Mouse (Mus musculus) MEL (cell line): ENCODE results near the gene Slc7a8. TPM values are rescaled to one million over a fixed set of nuclear protein-coding genes. Genes with fewer than 3 reads are reported as not detected.

Source experiments
- DNase-seq: peaks from one replicate; pipeline ENCODE4 v3.0.0; 2011; ENCODE audit warnings: low read depth, low spot score
- H3K27ac ChIP-seq: 2 replicates; pipeline ENCODE4 v1.5.1; 2012; ENCODE audit warnings: low read depth, mild to moderate bottlenecking, control low read depth, low read length, moderate library complexity; ENCODE audit not compliant: control insufficient read depth
- H3K27me3 ChIP-seq, 2 experiments: fragments of 150-350 bp in 1 of 2; sonication (generic) in 1 of 2; 2 replicates each; pipeline ENCODE4 v1.6.1; 2012; ENCODE audit warnings: low read length in 2 of 2, mild to moderate bottlenecking in 2 of 2, improper control_type of control experiment in 1 of 2, moderate library complexity in 1 of 2; ENCODE audit not compliant: insufficient read depth in 2 of 2, control insufficient read depth in 1 of 2
- H3K36me3 ChIP-seq, 2 experiments: 2 replicates each; pipeline ENCODE4 v1.6.1; 2012 to 2014; ENCODE audit warnings: low read length in 2 of 2, improper control_type of control experiment in 1 of 2, inconsistent platforms in 1 of 2, mild to moderate bottlenecking in 1 of 2; ENCODE audit not compliant: insufficient read depth in 2 of 2, control insufficient read depth in 1 of 2
- H3K4me1 ChIP-seq, 2 experiments: fragments of 150-350 bp in 1 of 2; sonication (generic) in 1 of 2; 2 replicates each; pipeline ENCODE4 v1.6.1; 2012; ENCODE audit warnings: low read length in 2 of 2, improper control_type of control experiment in 1 of 2, mild to moderate bottlenecking in 1 of 2; ENCODE audit not compliant: insufficient read depth in 2 of 2, control insufficient read depth in 1 of 2
- H3K4me3 ChIP-seq, 2 experiments: fragments of 150-350 bp in 1 of 2; sonication (generic) in 1 of 2; 2 replicates each; pipeline ENCODE4 v1.5.1; 2012; ENCODE audit warnings: low read depth in 2 of 2, low read length in 2 of 2, mild to moderate bottlenecking in 2 of 2, moderate library complexity in 2 of 2, control low read depth in 1 of 2, improper control_type of control experiment in 1 of 2; ENCODE audit not compliant: control insufficient read depth in 1 of 2, insufficient read depth in 1 of 2
- H3K79me2 ChIP-seq: 2 replicates; pipeline ENCODE4 v1.6.1; 2012; ENCODE audit warnings: mild to moderate bottlenecking, low read length, moderate library complexity; ENCODE audit not compliant: control insufficient read depth, poor library complexity, insufficient read depth
- H3K9ac ChIP-seq: 2 replicates; pipeline ENCODE4 v1.6.1; 2012; ENCODE audit warnings: low read depth, mild to moderate bottlenecking, control low read depth, low read length, moderate library complexity; ENCODE audit not compliant: control insufficient read depth, poor library complexity, severe bottlenecking
- H3K9me3 ChIP-seq: fragments of 150-350 bp; sonication (generic); replicated peaks from 2 replicates; pipeline ENCODE4 v1.6.1; 2012; ENCODE audit warnings: mild to moderate bottlenecking, low read length, improper control_type of control experiment, moderate library complexity; ENCODE audit not compliant: insufficient read depth
- BHLHE40 ChIP-seq: IDR thresholded peaks from 2 replicates; pipeline ENCODE4 v1.6.1; 2012; ENCODE audit warnings: low read depth, mild to moderate bottlenecking, inconsistent platforms, low read length, improper control_type of control experiment, borderline replicate concordance
- CHD1 ChIP-seq: IDR thresholded peaks from 2 replicates; pipeline ENCODE4 v1.6.1; 2012; ENCODE audit warnings: low read depth, mild to moderate bottlenecking, inconsistent platforms, low read length, improper control_type of control experiment
- ELF1 ChIP-seq: IDR thresholded peaks from 2 replicates; pipeline ENCODE4 v1.6.1; 2014; ENCODE audit warnings: low read depth, mild to moderate bottlenecking, inconsistent platforms, low read length, improper control_type of control experiment, moderate library complexity
- EP300 ChIP-seq, 2 experiments: IDR thresholded peaks; 2 replicates each; pipeline ENCODE4 v1.6.1; 2011; ENCODE audit warnings: improper control_type of control experiment in 2 of 2, low read length in 2 of 2, low read depth in 1 of 2, mild to moderate bottlenecking in 1 of 2
- GABPA ChIP-seq: IDR thresholded peaks from 2 replicates; pipeline ENCODE4 v1.6.1; 2012; ENCODE audit warnings: low read depth, mild to moderate bottlenecking, inconsistent platforms, low read length, improper control_type of control experiment, moderate library complexity
- GATA1 ChIP-seq: IDR thresholded peaks from 2 replicates; pipeline ENCODE4 v1.6.1; 2011; ENCODE audit warnings: low read depth, low read length, improper control_type of control experiment
- MAX ChIP-seq: IDR thresholded peaks from 2 replicates; pipeline ENCODE4 v1.6.1; 2011; ENCODE audit warnings: low read length, improper control_type of control experiment
- NELFE ChIP-seq: IDR thresholded peaks from 2 replicates; pipeline ENCODE4 v1.6.1; 2011; ENCODE audit warnings: low read depth, low read length, improper control_type of control experiment
- NRF1 ChIP-seq: IDR thresholded peaks from 2 replicates; pipeline ENCODE4 v1.6.1; 2014; ENCODE audit warnings: low read depth, mild to moderate bottlenecking, inconsistent platforms, low read length, improper control_type of control experiment, moderate library complexity; ENCODE audit not compliant: poor library complexity, insufficient read depth, severe bottlenecking
- RCOR1 ChIP-seq: IDR thresholded peaks from 2 replicates; pipeline ENCODE4 v1.6.1; 2012; ENCODE audit warnings: low read depth, mild to moderate bottlenecking, inconsistent platforms, low read length, improper control_type of control experiment
- TBP ChIP-seq: IDR thresholded peaks from 2 replicates; pipeline ENCODE4 v1.8.0; 2011; ENCODE audit warnings: low read depth, low read length, improper control_type of control experiment
- USF1 ChIP-seq: IDR thresholded peaks from 2 replicates; pipeline ENCODE4 v1.6.1; 2014; ENCODE audit warnings: low read depth, mild to moderate bottlenecking, inconsistent platforms, low read length, improper control_type of control experiment, moderate library complexity
- ZKSCAN1 ChIP-seq: IDR thresholded peaks from 2 replicates; pipeline ENCODE4 v1.6.1; 2012; ENCODE audit warnings: low read depth, mild to moderate bottlenecking, inconsistent platforms, low read length, improper control_type of control experiment, moderate library complexity
- polyA plus RNA-seq, 2 experiments: library from polyadenylated mRNA; stranded (reverse) in 1 of 2; unstranded in 1 of 2; fragments of >175 nt in 1 of 2; fragments of >200 nt in 1 of 2; gene quantifications; 2 replicates each; pipeline versions ENCODE4 v1.2.1 to v1.2.4; 2012; ENCODE audit warnings: low replicate concordance in 2 of 2, low read depth in 1 of 2; ENCODE audit not compliant: insufficient read length in 2 of 2, insufficient read depth in 1 of 2, missing spikeins in 1 of 2
- total RNA-seq: library from RNA; depleted of rRNA; stranded (reverse); fragments of 300-350 nt; gene quantifications from 2 replicates; pipeline ENCODE4 v1.2.3, GENCODE M21; 2012

The Slc7a8 gene
- total and polyA plus RNA-seq, 3 experiments = 0.08 to 0.29 TPM; not detected in 1

- no peak for DNase-seq
- peaks cover 0 to 9% of the 10 kb centered on the region in 2 experiments; a peak in 1 of 4 replicates for H3K4me1 ChIP-seq
- H3K9me3 ChIP-seq = no peaks in the 10 kb centered on the region
- H3K27ac ChIP-seq = no peak overlapping the region
- no peak overlapping the region for H3K4me3 ChIP-seq
- peaks cover 0 to 8% of the 10 kb centered on the region in 2 experiments; a peak in 2 of 4 replicates for H3K36me3 ChIP-seq
- TF ChIP-seq GATA1 (no peak), BHLHE40 (no peak), ZKSCAN1 (no peak), GABPA (no peak), NRF1 (no peak), EP300 (IDR thresholded peaks at IDR 0.05; ENCODE audit: low read depth in 1 of 2, low read length in 2 of 2) (no peak), NELFE (no peak), MAX (no peak)
- H3K27me3 ChIP-seq = peaks cover 1 to 9% of the 10 kb centered on the region in 2 experiments
- H3K79me2 ChIP-seq = no peaks in the 10 kb centered on the region
- no peak overlapping the region for H3K9ac ChIP-seq
These were observed 6.2 kb downstream of the Slc7a8 start for GRCm38 (mm10) chr14:54775534-54776041.

- H3K36me3 ChIP-seq = peaks cover 0 to 5% of the 10 kb centered on the region in 2 experiments; a peak in 2 of 4 replicates
- no peak for DNase-seq
- H3K4me3 ChIP-seq = no peak overlapping the region
- peaks cover 1 to 2% of the 10 kb centered on the region in 2 experiments; a peak in 3 of 4 replicates for H3K27me3 ChIP-seq
- H3K9ac ChIP-seq = no peak overlapping the region
- TF ChIP-seq TBP = no peak
- no peaks in the 10 kb centered on the region for H3K79me2 ChIP-seq
- H3K27ac ChIP-seq = no peak overlapping the region
- no peaks in the 10 kb centered on the region for H3K9me3 ChIP-seq
- peaks cover 0 to 6% of the 10 kb centered on the region in 2 experiments; a peak in 1 of 4 replicates for H3K4me1 ChIP-seq
These were observed 9.4 kb downstream of the Slc7a8 start for GRCm38 (mm10) chr14:54772333-54772856.

GRCm38 (mm10) chr14:54770373-54770772, 11.4 kb downstream of the Slc7a8 start:
- Histone ChIP-seq H3K27me3 (peaks cover 0 to 1% of the 10 kb centered on the region in 2 experiments; a peak in 2 of 4 replicates), H3K4me3 (no peak overlapping the region), H3K79me2 (no peaks in the 10 kb centered on the region), H3K9me3 (no peaks in the 10 kb centered on the region), H3K4me1 (no peaks in the 10 kb centered on the region), H3K9ac (no peak overlapping the region), H3K27ac (no peak overlapping the region), H3K36me3 (no peaks in the 10 kb centered on the region)
- DNase-seq = no peak
- TF ChIP-seq ELF1 (no peak), GATA1 (no peak), CHD1 (no peak), USF1 (no peak), RCOR1 (no peak)
